Mouse (Mus musculus): ENCODE data around the gene Tbc1d10a. TPM values are rescaled to one million over a fixed set of nuclear protein-coding genes. Genes with fewer than 3 reads are reported as not detected.

The Tbc1d10a gene
- polyA plus RNA-seq, 1 experiment: 22.7 TPM

DNA sequence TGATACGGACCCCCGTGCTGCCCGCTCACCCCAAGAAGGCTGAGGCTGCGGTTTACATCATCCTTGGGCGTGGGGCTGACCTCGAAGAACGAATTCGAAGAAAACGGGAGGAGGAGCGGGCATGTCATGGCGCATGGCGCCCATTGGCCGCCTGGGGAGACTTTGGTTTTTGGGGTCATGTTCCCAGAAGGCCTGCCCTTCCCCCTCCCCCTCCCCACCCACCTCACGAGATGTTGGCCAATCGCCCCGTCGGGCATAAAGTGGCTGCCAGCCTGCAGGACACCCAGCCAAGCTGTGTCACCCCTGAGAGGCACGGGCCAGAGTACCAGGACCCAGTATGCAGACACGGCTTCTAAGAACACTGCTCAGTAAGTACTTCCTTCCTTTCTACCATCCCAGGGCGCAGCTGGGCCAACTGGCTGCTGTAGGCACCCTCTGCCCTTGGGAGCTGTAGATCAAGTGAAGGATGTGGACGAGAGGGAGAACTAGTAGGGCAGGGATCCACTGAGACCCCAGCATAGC is 50.0 kb downstream of the Tbc1d10a start:
- TF ChIP-seq GATA1 (IDR thresholded peaks at IDR 0.05; ENCODE audit: low read length): no peak

DNA sequence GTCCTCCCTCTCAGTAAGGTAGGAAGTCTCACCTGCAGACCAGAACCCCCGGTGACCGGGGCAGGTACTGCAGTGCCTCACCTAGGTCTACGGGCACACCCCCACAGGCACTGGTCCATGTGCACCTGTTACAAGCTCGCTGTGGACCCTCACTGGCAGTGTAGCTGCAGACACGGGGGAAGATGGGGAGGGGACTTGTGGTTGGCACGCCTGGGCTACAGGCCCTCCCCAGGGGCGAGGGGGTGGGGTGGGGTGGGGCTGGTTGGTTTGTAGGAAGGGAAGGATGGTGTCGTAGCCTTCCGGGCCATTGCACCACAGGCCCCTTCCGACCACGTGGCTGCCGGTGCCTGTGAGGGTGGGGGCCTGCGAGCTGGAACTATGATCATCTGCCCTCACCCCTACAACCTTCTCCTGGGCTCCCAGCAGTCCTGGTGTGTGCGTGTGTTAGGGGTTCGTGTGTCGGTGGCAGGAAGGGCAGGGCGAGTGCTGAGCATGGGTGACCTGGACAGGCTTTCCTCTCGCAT is 50.9 kb downstream of the Tbc1d10a start:
- no peak for TF ChIP-seq GATA1 (IDR thresholded peaks at IDR 0.05; ENCODE audit: low read length)

DNA sequence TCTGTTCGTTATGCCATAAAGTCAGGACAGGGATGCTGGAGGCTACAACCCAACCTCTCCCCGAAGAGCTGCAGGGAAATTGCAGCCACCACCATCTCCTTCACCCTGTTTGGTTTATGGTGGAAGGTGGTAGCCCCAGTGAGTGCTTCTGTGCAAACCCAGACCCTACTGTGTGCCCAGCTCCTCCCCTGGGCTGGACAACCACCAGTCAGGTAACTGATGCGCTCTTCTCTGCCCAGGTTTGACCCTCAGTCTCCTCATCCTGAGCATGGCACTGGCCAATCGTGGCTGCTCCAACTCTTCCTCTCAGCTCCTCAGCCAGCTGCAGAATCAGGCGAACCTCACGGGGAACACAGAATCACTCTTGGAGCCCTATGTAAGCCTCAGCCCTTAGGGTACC is 51.6 kb downstream of the Tbc1d10a start:
- no peak for TF ChIP-seq GATA1 (IDR thresholded peaks at IDR 0.05; ENCODE audit: low read length)

DNA sequence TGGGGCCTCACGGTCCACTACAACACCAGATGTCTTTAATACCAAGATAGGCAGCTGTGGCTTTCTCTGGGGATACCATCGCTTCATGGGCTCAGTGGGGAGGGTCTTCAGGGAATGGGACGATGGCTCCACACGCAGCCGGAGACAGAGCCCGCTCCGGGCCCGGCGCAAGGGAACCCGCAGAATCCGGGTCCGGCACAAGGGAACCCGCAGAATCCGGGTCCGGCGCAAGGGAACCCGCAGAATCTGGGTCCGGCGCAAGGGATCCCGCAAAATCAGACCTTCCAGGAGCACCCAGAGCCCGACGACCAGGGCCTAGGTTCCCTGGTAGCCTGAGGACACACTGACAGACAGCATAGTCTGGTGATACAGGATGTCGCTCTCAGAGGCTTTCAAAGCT is 53.1 kb downstream of the Tbc1d10a start:
- no peak for TF ChIP-seq GATA1 (IDR thresholded peaks at IDR 0.05; ENCODE audit: low read length)

DNA sequence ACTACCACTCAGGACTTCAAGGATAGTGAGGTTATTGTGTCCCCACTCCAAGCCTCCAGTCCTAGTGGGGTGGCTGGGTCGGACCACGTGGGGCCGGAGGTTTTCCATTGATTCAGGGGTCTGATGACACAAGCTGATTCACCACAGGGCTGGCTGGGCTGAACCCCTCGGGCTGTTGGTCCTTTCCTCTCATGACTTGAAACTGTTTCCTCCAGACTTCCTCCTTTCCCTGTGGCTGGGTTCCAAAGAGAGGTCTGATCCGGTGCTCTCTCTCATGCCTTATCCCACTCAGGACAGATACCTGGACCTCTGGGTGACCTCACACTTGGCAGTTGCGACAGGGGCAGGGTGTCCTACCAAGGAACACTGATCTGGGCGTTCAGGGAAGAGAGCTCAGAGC is 53.6 kb downstream of the Tbc1d10a start:
- TF ChIP-seq GATA1 (IDR thresholded peaks at IDR 0.05; ENCODE audit: low read length): no peak

DNA sequence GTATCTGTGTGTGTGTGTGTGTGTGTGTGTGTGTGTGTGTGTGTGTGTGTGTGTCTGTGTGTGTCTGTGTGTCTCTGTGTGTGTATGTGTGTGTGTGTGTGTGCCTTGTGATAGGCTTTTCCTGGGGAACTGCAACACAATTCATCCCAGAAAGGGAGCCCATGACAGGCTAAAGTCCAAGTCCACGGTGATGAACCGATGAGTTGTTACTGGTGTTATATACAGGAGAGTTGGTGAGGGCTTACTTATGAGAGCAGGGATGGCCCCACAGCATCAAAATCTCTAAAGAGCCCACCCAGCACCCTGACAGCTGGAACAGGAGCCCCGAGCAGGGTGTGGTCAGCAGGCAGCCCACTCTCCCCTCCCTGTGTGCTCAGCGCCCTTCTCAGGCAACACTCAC is 54.6 kb downstream of the Tbc1d10a start:
- no peak for TF ChIP-seq GATA1 (IDR thresholded peaks at IDR 0.05; ENCODE audit: low read length)

DNA sequence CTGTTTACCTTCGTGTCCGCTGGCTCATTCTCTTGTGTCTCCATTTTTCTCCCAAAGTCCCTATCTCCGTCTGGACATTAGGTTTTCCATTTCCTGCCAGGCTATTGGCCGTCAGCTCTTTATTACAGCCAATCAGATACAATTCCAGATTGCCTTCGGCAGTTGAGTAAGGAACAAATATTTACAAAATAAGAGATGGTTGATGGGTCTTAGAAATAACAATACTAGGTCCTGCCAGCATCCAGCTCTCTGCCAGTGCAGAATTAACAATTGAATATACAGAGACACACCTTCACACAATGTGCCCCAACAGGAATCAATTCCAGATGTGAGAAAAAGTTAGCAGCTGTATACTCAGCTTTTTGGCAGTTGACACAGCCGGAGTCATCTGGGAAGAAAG is 59.5 kb downstream of the Tbc1d10a start:
- no peak for TF ChIP-seq GATA1 (IDR thresholded peaks at IDR 0.05; ENCODE audit: low read length)

DNA sequence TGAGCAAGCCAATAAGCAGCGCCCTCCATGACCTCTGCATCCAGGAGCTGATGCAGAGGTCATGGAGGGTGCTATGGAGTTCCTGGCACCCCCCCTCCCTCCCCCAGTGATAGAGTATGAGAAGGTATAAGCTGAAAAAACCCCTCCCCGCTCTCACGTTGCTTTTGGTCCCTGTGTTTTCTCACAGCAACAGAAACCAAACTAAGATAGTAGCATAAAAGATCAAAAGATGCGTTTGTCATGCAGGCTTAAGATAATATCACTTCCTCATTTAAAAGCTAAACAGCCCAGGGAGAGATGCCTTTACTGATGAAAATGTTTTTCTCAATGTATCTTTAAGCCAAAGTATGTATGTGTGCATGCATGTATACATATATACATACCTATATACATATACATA is 60.0 kb downstream of the Tbc1d10a start:
- peak; percentile 19 for TF ChIP-seq GATA1 (IDR thresholded peaks at IDR 0.05; ENCODE audit: low read length)

DNA sequence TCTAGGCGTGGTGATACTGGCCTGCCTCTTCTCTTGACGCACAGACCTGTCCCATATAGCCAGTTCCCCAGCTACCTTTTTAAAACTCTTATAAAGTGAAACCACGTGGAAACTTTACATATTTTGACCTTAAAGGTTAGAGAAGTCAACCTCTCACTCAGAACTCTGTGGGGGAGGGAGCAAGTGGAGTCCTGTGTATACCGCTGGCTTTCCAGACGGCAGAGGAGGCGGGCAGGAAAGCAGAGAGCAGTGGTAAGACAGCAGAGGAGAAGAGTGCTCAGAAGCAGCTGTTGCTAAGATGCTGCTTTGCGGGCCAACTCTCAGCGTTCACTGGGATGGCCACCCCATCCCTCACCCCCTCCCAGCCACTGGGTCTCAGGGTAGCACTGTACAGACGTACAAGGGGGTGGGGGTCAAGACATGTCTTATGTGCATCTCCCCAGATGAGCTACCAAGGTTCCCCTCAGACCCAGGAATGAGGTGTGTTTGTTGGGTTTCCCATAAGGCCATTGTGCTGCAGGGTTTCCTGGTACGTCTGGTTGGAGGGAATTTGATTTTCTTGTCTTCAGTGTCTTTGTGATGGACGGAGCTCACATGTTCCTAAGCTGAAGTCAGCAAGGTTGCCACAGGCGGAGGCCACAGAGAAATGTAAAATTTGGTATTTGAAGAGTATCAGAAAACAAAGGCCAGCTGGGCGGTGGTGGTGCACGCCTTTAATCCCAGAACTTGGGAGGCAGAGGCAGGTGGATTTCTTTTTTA is 60.8 kb downstream of the Tbc1d10a start:
- no peak for TF ChIP-seq GATA1 (IDR thresholded peaks at IDR 0.05; ENCODE audit: low read length)

DNA sequence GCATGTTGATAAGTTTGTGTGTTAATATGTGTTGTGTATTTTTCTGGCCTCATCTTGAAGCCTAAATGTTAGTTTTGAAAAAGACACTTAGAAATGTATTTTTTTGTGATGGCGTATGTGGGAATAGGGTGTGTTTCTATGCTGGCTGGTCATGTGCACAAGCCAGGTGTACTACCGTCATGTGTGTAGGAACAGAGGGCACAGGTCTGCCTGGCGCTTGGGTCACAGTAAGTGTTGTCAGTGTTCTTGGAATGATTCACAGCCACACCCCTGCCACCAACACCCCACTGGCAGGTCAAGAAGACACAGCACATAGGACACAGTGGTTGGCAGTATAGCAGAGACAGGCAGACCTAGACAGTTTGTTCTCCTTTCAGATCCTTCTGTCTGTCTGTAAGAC is 62.6 kb downstream of the Tbc1d10a start:
- TF ChIP-seq GATA1 (IDR thresholded peaks at IDR 0.05; ENCODE audit: low read length): no peak

DNA sequence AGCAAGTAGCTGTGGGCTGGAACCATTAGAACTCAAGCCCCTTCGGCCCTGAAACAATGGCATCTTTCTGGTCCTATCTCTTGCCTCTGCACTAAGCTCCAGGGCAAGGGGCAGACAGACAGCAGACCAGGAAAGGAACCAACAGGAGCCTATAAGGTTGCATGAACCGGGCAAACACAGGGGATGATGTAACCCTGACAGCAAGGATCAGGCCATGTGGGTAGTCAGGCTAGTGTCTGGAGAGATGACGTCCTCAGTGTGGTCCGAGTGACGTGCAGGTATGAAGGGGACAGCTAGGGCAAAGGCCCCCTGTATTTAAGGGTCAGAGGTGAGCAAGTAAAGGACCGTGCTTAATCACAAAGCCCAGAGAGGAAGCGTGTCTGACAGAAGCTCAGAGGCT is 63.7 kb downstream of the Tbc1d10a start:
- no peak for TF ChIP-seq GATA1 (IDR thresholded peaks at IDR 0.05; ENCODE audit: low read length)

DNA sequence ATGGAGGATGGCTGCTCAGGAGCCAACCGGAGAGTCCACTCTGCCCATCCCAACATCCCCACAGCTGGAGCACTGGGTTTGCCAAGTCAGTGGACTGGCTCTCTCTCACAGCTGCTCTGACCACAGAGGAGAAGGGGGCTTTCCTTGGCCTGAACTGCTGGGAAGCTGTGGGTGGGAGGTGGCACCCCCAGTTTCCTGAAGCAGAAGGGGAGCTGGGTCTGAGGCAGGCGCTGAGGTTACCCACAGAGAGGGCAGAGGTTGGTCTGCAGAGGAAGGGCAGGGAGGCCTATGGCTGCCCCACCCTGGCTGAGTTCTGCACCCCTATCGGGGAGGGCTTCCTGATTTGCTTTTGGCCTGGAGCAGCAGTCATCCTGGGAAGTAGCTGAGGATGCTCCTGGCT is 64.8 kb downstream of the Tbc1d10a start:
- TF ChIP-seq GATA1 (IDR thresholded peaks at IDR 0.05; ENCODE audit: low read length): no peak

DNA sequence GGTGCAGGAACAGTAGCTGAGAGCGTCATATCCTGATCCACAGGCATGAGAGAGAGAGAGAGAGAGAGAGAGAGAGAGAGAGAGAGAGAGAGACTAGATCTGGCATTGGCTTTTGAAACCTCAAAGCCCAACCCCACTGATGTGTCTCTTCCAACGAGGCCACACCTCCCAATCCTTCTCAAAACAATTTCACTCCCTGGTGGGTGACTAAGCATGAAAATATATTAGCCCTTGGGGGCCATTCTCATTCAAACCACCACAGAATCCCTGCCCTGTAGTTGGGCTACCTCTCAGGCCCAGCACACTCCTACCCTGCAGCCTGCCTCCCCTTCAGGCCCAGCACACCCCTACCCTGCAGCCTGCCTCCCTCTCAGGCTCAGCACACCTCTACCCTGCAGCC is 66.3 kb downstream of the Tbc1d10a start:
- no peak for TF ChIP-seq GATA1 (IDR thresholded peaks at IDR 0.05; ENCODE audit: low read length)

DNA sequence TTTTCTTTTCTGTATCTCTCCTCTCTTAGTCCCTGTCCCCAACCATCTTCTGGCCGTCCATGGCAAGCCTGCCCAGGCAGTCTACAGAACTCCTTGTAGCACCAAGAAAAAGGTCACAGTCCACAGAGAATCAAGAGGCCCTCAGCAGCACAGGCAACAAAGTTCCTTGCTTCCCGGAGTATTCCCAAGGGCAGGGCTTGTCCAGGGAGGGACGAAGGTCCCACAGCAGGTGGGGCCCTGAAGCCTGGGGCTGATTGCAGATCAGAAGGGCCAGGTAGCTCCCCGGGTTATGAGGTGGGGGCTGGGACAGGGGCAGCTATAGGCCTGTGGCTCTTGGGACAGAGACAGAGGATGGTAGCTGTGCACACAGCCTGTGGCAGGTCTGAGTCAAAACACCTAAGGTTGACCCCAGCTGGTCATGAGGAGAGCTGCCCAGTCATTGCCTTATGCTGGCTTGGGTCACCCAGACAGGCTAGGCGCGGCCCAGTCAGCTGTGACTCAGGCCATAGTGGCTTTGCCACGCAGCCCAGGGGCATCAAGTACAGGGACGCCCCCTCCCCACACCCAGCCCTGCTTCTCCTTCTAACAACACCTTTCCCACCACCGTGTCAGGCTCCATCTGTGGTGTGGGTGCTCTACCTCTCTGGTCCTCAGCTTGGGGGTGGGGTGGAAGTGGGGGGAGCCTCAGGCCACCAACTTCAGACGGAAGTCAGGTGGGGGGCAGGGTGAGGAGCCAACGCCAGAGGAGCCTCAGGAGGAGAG is 70.4 kb downstream of the Tbc1d10a start, which contains the start of gene Lif:
TSS of gene Lif (plus strand) at position 712 of the 762 bp plus-strand sequence.
- TF ChIP-seq GATA1 (IDR thresholded peaks at IDR 0.05; ENCODE audit: low read length): no peak

DNA sequence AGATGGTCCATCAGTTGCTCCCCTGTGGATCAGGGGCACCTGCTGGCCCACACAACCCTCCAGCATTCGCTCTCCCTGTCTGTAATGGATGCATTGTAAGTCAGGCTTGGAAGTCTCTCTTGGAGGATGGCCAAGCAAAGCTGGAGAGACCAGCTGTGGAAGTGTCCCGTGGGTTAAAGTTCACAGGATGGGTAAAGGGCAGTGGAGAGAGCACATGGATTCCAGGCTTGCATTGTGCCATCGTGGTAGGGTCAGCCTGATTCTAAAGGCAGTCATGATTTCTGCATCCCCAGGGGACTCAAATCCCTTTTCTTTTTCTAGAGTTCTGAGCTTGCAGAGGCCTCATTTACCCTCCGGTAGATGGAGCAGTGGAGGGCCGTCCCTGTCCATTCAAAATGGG is 71.2 kb downstream of the Tbc1d10a start:
- TF ChIP-seq GATA1 (IDR thresholded peaks at IDR 0.05; ENCODE audit: low read length): no peak

DNA sequence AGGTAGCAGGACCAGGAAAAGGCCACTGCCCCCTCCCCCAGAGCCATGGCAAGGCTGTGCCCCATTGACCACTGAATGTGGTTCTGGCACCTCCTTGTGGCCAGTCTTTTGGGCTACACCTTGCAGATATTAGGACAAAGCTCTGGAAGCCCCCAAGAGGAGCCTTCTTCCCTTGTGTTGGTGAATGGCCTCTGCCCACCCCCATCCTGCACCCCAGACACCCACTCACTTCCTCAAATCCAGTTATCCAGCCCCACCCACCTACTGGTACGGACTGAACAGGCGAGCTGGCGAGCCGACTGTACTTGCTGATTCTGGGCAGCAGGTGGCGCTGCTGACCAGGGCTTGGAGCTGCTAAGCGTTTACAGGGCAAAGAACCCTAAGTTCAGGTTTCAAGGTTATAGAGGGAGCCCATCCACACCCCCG is 72.1 kb downstream of the Tbc1d10a start:
- TF ChIP-seq GATA1 (IDR thresholded peaks at IDR 0.05; ENCODE audit: low read length): no peak
